Mouse (Mus musculus) liver, embryonic 14.5 days (tissue): ENCODE measurements around the gene Dtx2.

ENCODE experiments used
- CTCF ChIP-seq: IDR thresholded peaks from 2 replicates; pipeline ENCODE4 v1.5.1; 2016; ENCODE audit warnings: antibody characterized with exemption, low read depth, control low read depth
- EP300 ChIP-seq: IDR thresholded peaks from 2 replicates; pipeline ENCODE4 v1.6.1; 2016; ENCODE audit warnings: antibody characterized with exemption, low read depth

DNA sequence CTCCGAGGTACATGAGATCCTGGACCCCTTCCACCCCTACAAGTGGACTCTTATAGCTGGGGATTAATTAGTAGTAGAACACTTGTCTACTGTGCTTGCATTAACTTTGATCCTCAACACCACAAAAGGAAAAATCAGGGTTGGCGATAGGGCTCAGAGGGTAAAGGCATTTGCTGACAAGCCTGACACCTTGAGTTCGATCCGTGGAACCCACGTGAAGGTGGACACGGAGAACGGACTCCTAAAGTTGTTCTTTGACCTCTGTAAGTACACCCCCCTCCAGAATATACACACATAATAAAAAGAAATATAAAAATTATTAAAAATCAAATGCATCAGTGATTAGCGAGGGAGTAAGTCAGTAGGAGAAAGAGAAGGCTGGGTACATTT, 270 bp upstream of the Dtx2 start:
- TF ChIP-seq EP300: no peak
- TF ChIP-seq CTCF: no peak
